Mouse (Mus musculus) C2C12 (cell line): ENCODE results near the gene Fkbp4.

Source experiments
- CTCF ChIP-seq: IDR thresholded peaks from one replicate; pipeline ENCODE4 v1.5.1; 2011; ENCODE audit not compliant: control insufficient read depth, insufficient read depth, insufficient read length
- FOSL1 ChIP-seq: IDR thresholded peaks from one replicate; pipeline ENCODE4 v1.8.0; 2011; ENCODE audit warnings: mild to moderate bottlenecking, low read length; ENCODE audit not compliant: poor library complexity, insufficient read depth, severe bottlenecking

DNA sequence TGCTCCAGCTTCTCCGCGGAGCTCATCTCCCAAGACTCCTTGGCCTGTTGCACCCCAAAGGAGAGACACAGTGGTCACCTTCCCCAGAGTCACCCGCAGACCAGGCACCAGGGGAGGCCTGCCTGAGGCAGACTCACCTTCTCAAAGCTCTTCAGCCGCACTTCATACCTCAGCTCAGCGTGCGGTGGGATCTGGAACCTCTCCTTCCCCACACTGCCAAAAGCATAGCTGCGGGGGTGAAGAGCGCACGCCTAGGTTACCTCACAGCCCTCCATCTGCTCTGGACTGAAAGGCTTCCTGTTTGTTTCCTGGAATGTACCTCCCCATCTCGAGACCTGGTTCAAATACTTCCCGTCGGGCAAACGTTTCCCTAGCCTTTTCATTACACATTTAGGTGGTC, 4.9 kb downstream of the Fkbp4 start:
- TF ChIP-seq FOSL1 = no peak
- no peak for TF ChIP-seq CTCF
